Mouse (Mus musculus): Measurements from ENCODE around the gene Npas3.

Npas3 gene

GRCm38 (mm10) chr12:53295747-53296146, 47.3 kb downstream of the Npas3 start:
- DNase-seq (ENCODE audit: low spot score) = no peak

- no peak for DNase-seq (ENCODE audit: low spot score)
These were observed 49.7 kb downstream of the Npas3 start for GRCm38 (mm10) chr12:53297946-53298840.

GRCm38 (mm10) chr12:53300964-53301363, 52.5 kb downstream of the Npas3 start:
- peak; percentile 9 for DNase-seq (ENCODE audit: low spot score)

- no peak for DNase-seq (ENCODE audit: low spot score)
These were observed 53.7 kb downstream of the Npas3 start for GRCm38 (mm10) chr12:53302129-53302528.

- no peak for DNase-seq (ENCODE audit: low spot score)
These were observed 68.2 kb downstream of the Npas3 start for GRCm38 (mm10) chr12:53316715-53317114.

- no peak for DNase-seq (ENCODE audit: low spot score)
These were observed 69.3 kb downstream of the Npas3 start for GRCm38 (mm10) chr12:53317801-53318200.

- no peak for DNase-seq (ENCODE audit: low spot score)
These were observed 72.0 kb downstream of the Npas3 start for GRCm38 (mm10) chr12:53320526-53320925.

- DNase-seq (ENCODE audit: low spot score) = no peak
These were observed 72.5 kb downstream of the Npas3 start for GRCm38 (mm10) chr12:53321018-53321417.

- DNase-seq (ENCODE audit: low spot score) = no peak
These were observed 73.5 kb downstream of the Npas3 start for GRCm38 (mm10) chr12:53321944-53322343.

- no peak for DNase-seq (ENCODE audit: low spot score)
These were observed 79.2 kb downstream of the Npas3 start for GRCm38 (mm10) chr12:53327653-53328188.

- peak; percentile 27 for DNase-seq (ENCODE audit: low spot score)
These were observed 79.8 kb downstream of the Npas3 start for GRCm38 (mm10) chr12:53328257-53328736.

GRCm38 (mm10) chr12:53330141-53330540, 81.7 kb downstream of the Npas3 start:
- DNase-seq (ENCODE audit: low spot score) = no peak

- DNase-seq (ENCODE audit: low spot score) = no peak
These were observed 82.9 kb downstream of the Npas3 start for GRCm38 (mm10) chr12:53331391-53331790.

GRCm38 (mm10) chr12:53331800-53332199, 83.3 kb downstream of the Npas3 start:
- DNase-seq (ENCODE audit: low spot score) = no peak

- DNase-seq (ENCODE audit: low spot score) = no peak
These were observed 84.8 kb downstream of the Npas3 start for GRCm38 (mm10) chr12:53333251-53333650.

GRCm38 (mm10) chr12:53338349-53338948, 90.0 kb downstream of the Npas3 start:
- no peak for DNase-seq (ENCODE audit: low spot score)

GRCm38 (mm10) chr12:53342741-53343140, 94.3 kb downstream of the Npas3 start:
- DNase-seq (ENCODE audit: low spot score) = no peak

- no peak for DNase-seq (ENCODE audit: low spot score)
These were observed 103.4 kb downstream of the Npas3 start for GRCm38 (mm10) chr12:53351860-53352259.

- DNase-seq (ENCODE audit: low spot score) = no peak
These were observed 117.3 kb downstream of the Npas3 start for GRCm38 (mm10) chr12:53365751-53366150.

- DNase-seq (ENCODE audit: low spot score) = no peak
These were observed 136.4 kb downstream of the Npas3 start for GRCm38 (mm10) chr12:53384851-53385250.

GRCm38 (mm10) chr12:53405856-53406255, 157.4 kb downstream of the Npas3 start:
- no peak for DNase-seq (ENCODE audit: low spot score)

GRCm38 (mm10) chr12:53407776-53408175, 159.3 kb downstream of the Npas3 start:
- DNase-seq (ENCODE audit: low spot score) = no peak

GRCm38 (mm10) chr12:53409711-53410110, 161.2 kb downstream of the Npas3 start:
- DNase-seq (ENCODE audit: low spot score) = no peak
